Mouse (Mus musculus) left cerebral cortex, postnatal 36 days (tissue): Measurements from ENCODE around the gene Wdr5. TPM values are rescaled to one million over a fixed set of nuclear protein-coding genes. Genes with fewer than 3 reads are reported as not detected.
A peak's percentile ranks its signal among the peaks of the same experiment; 100 is the strongest.

Experiments
- DNase-seq, 2 experiments: peaks; one replicate each; pipeline ENCODE4 v3.0.0; 2021 to 2022; ENCODE audit warnings: low spot score in 2 of 2, mixed read lengths in 1 of 2
- intact Hi-C: fragments of 180-260 bp; cut with DNase I; formaldehyde crosslinking; loops from one replicate; pipeline ENCODE4 v1.15.1; 2025
- total RNA-seq, 2 experiments: library from RNA; stranded (reverse); gene quantifications; 2 replicates each; pipeline ENCODE4 v1.2.3; 2021

The Wdr5 gene
- 10 to 100 TPM; 24.2 to 28.5 TPM for total RNA-seq

- intact Hi-C loops = loop anchor here (1.0 to 5.0 kb wide), 2 partner anchors 39 to 232 kb away; no protein-coding TSS in a partner anchor
- peak; percentile 97 to 98 for DNase-seq
Measured at GRCm38 (mm10) chr2:27514639-27515328, at the start of gene Wdr5. TSS of gene Wdr5 (plus strand) at chr2:27515157.

DNA sequence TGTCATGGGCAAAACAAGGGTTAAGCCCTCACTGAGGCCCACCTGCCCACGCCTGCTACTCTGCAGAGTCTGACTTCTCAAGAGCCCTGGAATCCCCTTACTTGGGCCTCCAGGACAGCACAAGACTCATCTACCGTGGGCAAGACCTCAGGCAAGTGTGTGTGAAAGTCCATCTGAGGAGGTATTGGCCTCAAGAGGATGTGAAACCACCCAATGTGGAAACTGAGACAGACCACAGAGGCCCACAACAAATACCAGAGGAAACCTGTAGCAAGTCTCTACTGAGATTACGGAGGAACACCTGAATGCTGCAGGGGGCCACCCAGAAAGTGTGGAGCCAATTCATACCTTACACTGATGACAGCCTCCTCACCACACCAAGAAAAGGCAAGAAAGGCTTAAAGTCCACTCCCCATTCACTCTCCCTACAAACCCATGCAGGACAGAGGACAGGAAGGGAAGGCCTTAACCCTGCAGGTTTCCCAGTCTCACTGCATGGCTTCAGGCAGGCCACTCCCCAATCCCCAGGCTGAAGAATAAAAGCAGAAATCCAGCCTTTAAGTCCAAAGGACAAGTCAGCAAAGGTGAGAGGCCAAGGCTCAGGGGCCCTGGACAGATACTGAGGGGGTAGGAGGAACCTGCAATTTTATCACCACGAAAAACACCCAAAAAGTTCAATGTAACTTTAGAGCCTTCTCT is 45.5 kb upstream of the Wdr5 start:
- DNase-seq = no peak
- intact Hi-C loops = no loop called here

DNA sequence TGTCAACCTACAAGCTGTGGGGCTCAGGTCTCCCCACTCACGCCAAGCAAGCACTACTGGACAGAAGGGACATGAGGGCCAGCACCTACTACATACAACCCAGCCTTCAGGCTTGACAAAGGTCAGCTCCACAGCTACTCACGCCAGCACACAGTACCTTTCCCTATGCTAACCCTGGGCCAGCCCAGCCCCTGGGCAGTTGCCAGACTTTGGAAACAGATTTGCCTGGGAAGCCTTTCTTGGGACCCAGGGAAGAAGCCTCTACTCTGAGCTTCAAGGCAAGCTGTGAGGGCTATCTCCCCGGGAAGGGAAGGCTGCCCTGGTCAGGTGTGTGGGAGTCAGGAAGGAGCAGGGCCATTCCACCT is 45.0 kb upstream of the Wdr5 start:
- DNase-seq = no peak
- intact Hi-C loops = no loop called here

DNA sequence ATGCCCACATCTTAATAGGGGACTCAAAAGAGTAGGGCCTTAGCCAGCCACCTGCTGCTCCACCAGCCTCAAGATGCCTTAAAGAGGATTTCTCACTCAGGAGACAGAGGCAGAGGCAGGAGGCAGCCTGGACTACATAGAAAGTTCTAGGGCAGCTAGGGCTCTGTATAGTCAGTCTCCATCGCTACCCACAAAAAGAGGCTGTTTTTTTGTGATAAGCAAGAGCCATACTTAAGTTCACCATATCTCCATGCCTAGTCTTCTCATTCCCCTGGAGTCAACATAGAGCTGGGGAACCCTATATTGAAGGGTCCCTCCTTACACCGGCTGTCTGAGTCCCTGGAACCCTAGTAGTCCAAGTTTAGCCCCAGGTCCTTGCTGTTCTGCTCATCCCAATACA is 44.4 kb upstream of the Wdr5 start:
- intact Hi-C loops = no loop called here
- no peak for DNase-seq

DNA sequence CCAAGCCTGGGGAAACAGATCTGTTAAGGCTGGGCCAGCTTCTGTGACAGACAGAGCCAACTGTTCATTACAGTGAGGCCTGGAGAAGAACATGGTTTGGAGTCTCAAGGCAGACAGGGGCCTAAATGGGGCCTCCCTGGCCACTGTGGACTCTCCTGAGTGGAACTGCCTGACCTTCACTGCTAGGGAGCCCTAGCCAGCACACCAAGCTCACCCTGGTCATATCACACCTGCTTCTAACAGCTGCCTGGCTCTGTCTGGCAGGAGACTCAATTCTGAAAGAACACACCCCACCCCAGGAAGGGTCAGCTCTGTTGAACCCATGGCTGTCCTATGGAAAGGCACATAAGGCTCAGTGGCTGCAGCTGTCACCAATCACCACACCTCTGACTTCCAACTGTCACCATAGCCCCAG is 43.8 kb upstream of the Wdr5 start:
- intact Hi-C loops = no loop called here
- DNase-seq = no peak

- no peak for DNase-seq
- intact Hi-C loops = no loop called here
Measured at GRCm38 (mm10) chr2:27473061-27473765, 41.7 kb upstream of the Wdr5 start.

- intact Hi-C loops = no loop called here
- DNase-seq = no peak
Measured at GRCm38 (mm10) chr2:27473911-27474310, 41.0 kb upstream of the Wdr5 start.

GRCm38 (mm10) chr2:27474621-27475484 is 40.1 kb upstream of the Wdr5 start:
- intact Hi-C loops = loop anchor here (1.0 kb wide), 1 partner anchor 40 kb away; the partner anchor contains the start of gene Wdr5
- peak in 1 of 2 experiments; percentile 11 for DNase-seq

- intact Hi-C loops = loop anchor here (1.0 kb wide), 1 partner anchor 40 kb away; the partner anchor contains the start of gene Wdr5
- peak; percentile 89 to 93 for DNase-seq
Measured at GRCm38 (mm10) chr2:27475495-27476302, 39.3 kb upstream of the Wdr5 start.

GRCm38 (mm10) chr2:27476303-27477192 is 38.4 kb upstream of the Wdr5 start:
- intact Hi-C loops = no loop called here
- DNase-seq = no peak

DNA sequence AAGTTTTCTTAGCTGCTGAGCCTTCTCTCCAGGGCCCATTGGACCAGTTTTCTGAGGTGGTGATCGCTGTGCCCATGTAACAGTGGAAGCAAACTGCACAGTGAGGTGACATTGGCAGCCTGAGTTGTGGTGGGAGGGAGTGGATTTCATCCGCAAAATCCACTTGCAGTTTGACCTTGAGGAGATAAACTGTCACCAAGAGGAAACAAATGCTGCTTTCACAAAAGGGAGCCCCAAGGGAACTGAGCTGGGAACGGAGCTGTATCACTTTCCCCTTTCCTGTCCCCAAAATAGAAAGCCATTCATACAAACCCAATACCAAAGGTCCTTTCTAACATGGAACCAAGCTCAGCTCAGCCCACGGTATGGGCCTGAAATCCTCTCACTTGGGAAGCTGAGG is 35.1 kb upstream of the Wdr5 start:
- DNase-seq = no peak
- intact Hi-C loops = no loop called here

GRCm38 (mm10) chr2:27480367-27480766 is 34.6 kb upstream of the Wdr5 start:
- DNase-seq = no peak
- intact Hi-C loops = no loop called here

GRCm38 (mm10) chr2:27482265-27482861 is 32.6 kb upstream of the Wdr5 start:
- intact Hi-C loops = no loop called here
- no peak for DNase-seq

DNA sequence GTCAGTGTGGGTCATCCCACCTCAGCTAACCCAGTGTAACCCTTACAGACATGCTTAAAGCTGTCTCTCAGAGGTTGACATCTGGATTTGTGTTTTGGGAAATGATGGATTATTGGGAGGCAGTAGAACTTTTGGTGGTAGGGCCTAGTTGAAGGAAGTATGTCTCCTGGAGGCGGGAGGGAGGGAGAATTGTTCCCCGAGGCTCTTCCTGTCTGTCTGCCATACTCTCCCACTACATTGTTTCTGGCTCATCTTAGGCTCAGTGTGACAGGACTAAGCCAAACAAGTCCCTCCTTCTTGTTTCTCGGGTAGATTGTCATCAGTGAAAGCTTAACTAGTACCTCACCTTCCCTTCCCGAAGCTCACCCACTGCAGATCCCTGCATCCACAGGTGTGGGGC is 28.2 kb upstream of the Wdr5 start:
- intact Hi-C loops = no loop called here

GRCm38 (mm10) chr2:27487336-27488049 is 27.5 kb upstream of the Wdr5 start:
- DNase-seq = no peak
- intact Hi-C loops = no loop called here

More for the DNA sequence above, 28.2 kb upstream of the Wdr5 start:
- DNase-seq = no peak

DNA sequence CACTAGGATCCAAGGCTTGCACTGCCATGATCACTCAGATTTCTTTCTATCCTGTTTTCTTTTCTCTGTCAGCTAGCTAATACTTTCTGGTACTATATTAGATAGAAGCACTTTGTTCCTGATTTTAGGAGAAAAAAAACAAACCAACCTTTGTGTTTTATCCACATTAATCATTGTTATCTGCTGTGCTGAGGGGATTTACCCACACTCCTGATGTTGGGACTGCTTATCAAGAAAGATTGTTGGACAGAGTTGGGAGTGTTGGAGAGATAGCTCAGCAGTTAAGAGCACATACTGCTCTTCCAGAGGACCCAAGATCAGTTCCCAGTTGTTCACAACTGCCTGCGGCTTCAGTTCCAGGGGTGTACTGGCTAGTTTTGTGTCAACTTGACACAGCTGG is 26.6 kb upstream of the Wdr5 start:
- intact Hi-C loops = no loop called here
- DNase-seq = no peak

- no peak for DNase-seq
- intact Hi-C loops = no loop called here
Measured at GRCm38 (mm10) chr2:27490939-27491338, 24.0 kb upstream of the Wdr5 start.
